Mouse (Mus musculus) forebrain, postnatal 0 days (tissue): Measurements from ENCODE around the gene Slc5a4a. TPM values are rescaled to one million over a fixed set of nuclear protein-coding genes. Genes with fewer than 3 reads are reported as not detected.
A peak's percentile ranks its signal among the peaks of the same experiment; 100 is the strongest.

Experiments
- ATAC-seq: fragments of 200-750 bp; cut with Nextera tagmentation; 2 replicates; pipeline ENCODE4 v1.8.0; 2017; ENCODE audit warnings: mild to moderate bottlenecking, moderate library complexity
- DNase-seq: peaks from one replicate; pipeline ENCODE4 v3.0.0-alpha.2; 2015
- H3K27ac ChIP-seq: fragments of 300-500 bp; sonication (generic); 2 replicates; pipeline ENCODE4 v1.5.1; 2014; ENCODE audit warnings: low read depth, mild to moderate bottlenecking, antibody characterized with exemption, low read length, moderate library complexity, mixed read lengths
- H3K27me3 ChIP-seq: fragments of 300-500 bp; sonication (generic); 2 replicates; pipeline ENCODE4 v1.6.1; 2014; ENCODE audit warnings: mild to moderate bottlenecking, low read length, mixed read lengths; ENCODE audit not compliant: insufficient read depth
- H3K36me3 ChIP-seq: fragments of 300-500 bp; sonication (generic); 2 replicates; pipeline ENCODE4 v1.6.1; 2014; ENCODE audit warnings: mild to moderate bottlenecking, moderate library complexity; ENCODE audit not compliant: insufficient read depth
- H3K4me1 ChIP-seq: fragments of 300-500 bp; sonication (generic); 2 replicates; pipeline ENCODE4 v1.6.1; 2014; ENCODE audit warnings: antibody characterized with exemption; ENCODE audit not compliant: insufficient read depth
- H3K4me2 ChIP-seq: fragments of 300-500 bp; sonication (generic); 2 replicates; pipeline ENCODE4 v1.6.1; 2014; ENCODE audit warnings: low read depth, mild to moderate bottlenecking, moderate library complexity
- H3K4me3 ChIP-seq: fragments of 300-500 bp; sonication (generic); 2 replicates; pipeline ENCODE4 v1.5.1; 2014; ENCODE audit warnings: low read depth, low read length, mixed read lengths
- H3K9ac ChIP-seq: fragments of 300-500 bp; sonication (generic); 2 replicates; pipeline ENCODE4 v1.6.1; 2014; ENCODE audit warnings: mild to moderate bottlenecking
- H3K9me3 ChIP-seq: fragments of 300-500 bp; sonication (generic); 2 replicates; pipeline ENCODE4 v1.6.1; 2016; ENCODE audit warnings: low read length
- CTCF ChIP-seq: sonication (generic); IDR thresholded peaks from 2 replicates; pipeline ENCODE4 v1.5.1; 2016; ENCODE audit warnings: antibody characterized with exemption, control low read depth, low read depth
- whole genome bisulfite sequencing: fragments of 180-500 bp; shearing (Covaris S2); extraction: QIAGEN DNeasy Blood & Tissue Kit; methylation state at CpG from one replicate; pipeline ENCODE4 v1.1.7; 2014; 5-methylcytosine and 5-hydroxymethylcytosine counted together
- microRNA counts: library from miRNA; unstranded; fragments of <30 nt; microRNA quantifications from one replicate; lab custom pipeline; 2015
- microRNA-seq, 2 experiments: library from miRNA; unstranded; fragments of <30 nt; microRNA quantifications; one replicate each; pipeline ENCODE4; 2016
- polyA plus RNA-seq: library from polyadenylated mRNA; unstranded; fragments of >200 nt; fragmentation: Nextera tagmentation; extraction: Ambion mirVana; gene quantifications from 2 replicates; pipeline ENCODE4 v1.2.1, GENCODE M21; 2015
- total RNA-seq: library from RNA; depleted of rRNA; stranded (reverse); fragments of >200 nt; gene quantifications from 2 replicates; pipeline ENCODE4 v1.2.3, GENCODE M21; 2014; rRNA removed

Gene Slc5a4a
- total and polyA plus RNA-seq, 2 experiments from 2014 or later: 0.10 to 0.19 TPM

- TF ChIP-seq CTCF: no peak
- H3K9ac ChIP-seq: no peak overlapping the region
- H3K27ac ChIP-seq: no peak overlapping the region
- DNase-seq (no peak), ATAC-seq (no peak)
- H3K27me3 ChIP-seq: no peaks in the 10 kb centered on the region
- H3K4me1 ChIP-seq: no peaks in the 10 kb centered on the region
- peaks cover 83% of the 10 kb centered on the region for H3K36me3 ChIP-seq
- 90% methylated on average over 4 of the region's 4 CpGs for WGBS
- no peak overlapping the region for H3K4me3 ChIP-seq
- no peak overlapping the region for H3K4me2 ChIP-seq
- no peaks in the 10 kb centered on the region for H3K9me3 ChIP-seq
Observed at GRCm38 (mm10) chr10:76214161-76214560, 66.9 kb downstream of the Slc5a4a start.

- Histone ChIP-seq H3K9ac (no peak overlapping the region), H3K4me1 (no peaks in the 10 kb centered on the region), H3K27me3 (no peaks in the 10 kb centered on the region), H3K27ac (no peak overlapping the region), H3K36me3 (peaks cover 88% of the 10 kb centered on the region), H3K9me3 (no peaks in the 10 kb centered on the region), H3K4me3 (no peak overlapping the region), H3K4me2 (no peak overlapping the region)
- ATAC-seq (no peak), DNase-seq (no peak)
- 99% methylated on average over 17 of the region's 17 CpGs for WGBS
- TF ChIP-seq CTCF: no peak
Observed at GRCm38 (mm10) chr10:76217056-76217455, 69.8 kb downstream of the Slc5a4a start.

- no peak for ATAC-seq
- TF ChIP-seq CTCF: no peak
- Histone ChIP-seq H3K27me3 (no peaks in the 10 kb centered on the region), H3K4me3 (no peak overlapping the region), H3K27ac (no peak overlapping the region), H3K36me3 (peaks cover 91% of the 10 kb centered on the region), H3K4me2 (no peak overlapping the region), H3K4me1 (no peaks in the 10 kb centered on the region), H3K9ac (no peak overlapping the region), H3K9me3 (no peaks in the 10 kb centered on the region)
- DNase-seq: no peak
- WGBS: 88% methylated on average over 9 of the region's 9 CpGs
Observed at GRCm38 (mm10) chr10:76218240-76218639, 71.0 kb downstream of the Slc5a4a start.

- H3K36me3 ChIP-seq: peaks cover 61% of the 10 kb centered on the region
Observed at GRCm38 (mm10) chr10:76225944-76226343, 78.7 kb downstream of the Slc5a4a start.

GRCm38 (mm10) chr10:76229627-76230026 lies 82.4 kb downstream of the Slc5a4a start:
- H3K9me3 ChIP-seq: no peaks in the 10 kb centered on the region
- DNase-seq (no peak), ATAC-seq (no peak)
- H3K4me3 ChIP-seq: no peak overlapping the region
- H3K9ac ChIP-seq: no peak overlapping the region
- no peak overlapping the region for H3K27ac ChIP-seq
- H3K4me2 ChIP-seq: no peak overlapping the region
- H3K4me1 ChIP-seq: 0 out of 2 replicates have a peak, but pooled peaks cover 3% of the 10 kb centered on the region
- peaks cover 25% of the 10 kb centered on the region for H3K36me3 ChIP-seq
- TF ChIP-seq CTCF: peak; percentile 40
- H3K27me3 ChIP-seq: no peaks in the 10 kb centered on the region
- 76% methylated on average over 1 of the region's 1 CpGs for WGBS

More at GRCm38 (mm10) chr10:76225944-76226343, 78.7 kb downstream of the Slc5a4a start:
- Histone ChIP-seq H3K27ac (no peak overlapping the region), H3K27me3 (no peaks in the 10 kb centered on the region), H3K9ac (no peak overlapping the region), H3K4me3 (no peak overlapping the region), H3K9me3 (no peaks in the 10 kb centered on the region), H3K4me1 (no peaks in the 10 kb centered on the region), H3K4me2 (no peak overlapping the region)
- TF ChIP-seq CTCF: no peak
- 97% methylated on average over 11 of the region's 11 CpGs for WGBS
- DNase-seq (no peak), ATAC-seq (no peak)

- ATAC-seq: peak; percentile 99
- peak; percentile 35; the same call in 1 of the 2 replicates for TF ChIP-seq CTCF
- H3K4me1 ChIP-seq: peaks cover 19% of the 10 kb centered on the region; the same call in 1 of the 2 replicates
Observed at GRCm38 (mm10) chr10:76237341-76238225, 90.3 kb downstream of the Slc5a4a start, which contains the start of gene Prmt2. Gene Prmt2, minus strand, starts transcription at chr10:76237865.

More at GRCm38 (mm10) chr10:76237341-76238225, 90.3 kb downstream of the Slc5a4a start, which contains the start of gene Prmt2:
- no peaks in the 10 kb centered on the region; the same call in 1 of the 2 replicates for H3K36me3 ChIP-seq
- peak within 1 kb of the TSS; percentile 86 for H3K9ac ChIP-seq
- H3K9me3 ChIP-seq: no peaks in the 10 kb centered on the region
- peak within 1 kb of the TSS; percentile 70 for H3K4me3 ChIP-seq
- peak within 1 kb of the TSS; percentile 58 for H3K4me2 ChIP-seq
- DNase-seq: peak; percentile 97
- no peaks in the 10 kb centered on the region for H3K27me3 ChIP-seq
- under 1% methylated on average over 47 of the region's 47 CpGs for WGBS
- peak within 1 kb of the TSS; percentile 84 for H3K27ac ChIP-seq

MicroRNA genes within 50 kb of the gene (microRNA counts, 519-probe panel; counts per million panel counts)
- 945 counts per million, percentile 6 among the panel's probes with 10 or more counts for microRNA mmu-miR-678 (lab: Ali Mortazavi, UCI)

Small RNAs within 50 kb of the gene (microRNA-seq; reads per million reads assigned to microRNA genes)
- 0 reads per million in 2 experiments for gene Mir678

Other genes with a start within 250 kb of the Slc5a4a start
- gene Smarcb1, start 225.8 kb upstream of the Slc5a4a start, total RNA-seq: 155 and 173 TPM in 2 replicates
- 239 and 246 TPM in 2 replicates for gene Smarcb1, start 225.8 kb upstream of the Slc5a4a start, polyA plus RNA-seq
- gene Chchd10, start 214.3 kb upstream of the Slc5a4a start, total RNA-seq: 69.9 and 93.0 TPM in 2 replicates
- gene Chchd10, start 214.3 kb upstream of the Slc5a4a start, polyA plus RNA-seq: 97.1 and 121 TPM in 2 replicates
- 11.7 and 13.5 TPM in 2 replicates for gene Mmp11, start 211.0 kb upstream of the Slc5a4a start, total RNA-seq
- gene Mmp11, start 211.0 kb upstream of the Slc5a4a start, polyA plus RNA-seq: 14.3 and 16.5 TPM in 2 replicates
- gene Gm867, start 206.8 kb upstream of the Slc5a4a start, total RNA-seq: 0.95 and 2.8 TPM in 2 replicates
- 0.97 and 1.0 TPM in 2 replicates for gene Gm867, start 206.8 kb upstream of the Slc5a4a start, polyA plus RNA-seq
- not detected in 2 replicates for gene Vpreb3, start 204.4 kb upstream of the Slc5a4a start, total RNA-seq
- 0.45 and 1.4 TPM in 2 replicates for gene Vpreb3, start 204.4 kb upstream of the Slc5a4a start, polyA plus RNA-seq
- not detected in 2 replicates for gene Gm5134, start 192.9 kb upstream of the Slc5a4a start, total RNA-seq
- not detected in 2 replicates for gene Gm5134, start 192.9 kb upstream of the Slc5a4a start, polyA plus RNA-seq
- gene Zfp280b, start 114.8 kb upstream of the Slc5a4a start, total RNA-seq: 5.8 and 7.9 TPM in 2 replicates
- 7.7 and 9.0 TPM in 2 replicates for gene Zfp280b, start 114.8 kb upstream of the Slc5a4a start, polyA plus RNA-seq
- gene Slc5a4b, start 36.5 kb upstream of the Slc5a4a start, total RNA-seq: 0.15 TPM in 1 of 2 replicates, not detected in the other
- 0.05 TPM in 1 of 2 replicates, not detected in the other for gene Slc5a4b, start 36.5 kb upstream of the Slc5a4a start, polyA plus RNA-seq
- 155 and 162 TPM in 2 replicates for gene Prmt2, start 90.4 kb downstream of the Slc5a4a start, total RNA-seq
- gene Prmt2, start 90.4 kb downstream of the Slc5a4a start, polyA plus RNA-seq: 203 and 262 TPM in 2 replicates
- 3.2 and 3.9 TPM in 2 replicates for gene S100b, start 106.4 kb downstream of the Slc5a4a start, total RNA-seq
- gene S100b, start 106.4 kb downstream of the Slc5a4a start, polyA plus RNA-seq: 2.8 and 3.6 TPM in 2 replicates
- 46.5 and 49.0 TPM in 2 replicates for gene Dip2a, start 197.8 kb downstream of the Slc5a4a start, total RNA-seq
- gene Dip2a, start 197.8 kb downstream of the Slc5a4a start, polyA plus RNA-seq: 6.2 and 8.7 TPM in 2 replicates